Mouse (Mus musculus) telencephalon, adult 2 months (tissue): ENCODE measurements at regions not wholly inside any gene's neighbourhood (a gene's known extent, or its start where the extent isn't known, plus 50 kb on each side); places are given as distances from the start of the nearest gene placed in this dataset.

Experiments
- DNase-seq: peaks from one replicate; pipeline ENCODE4 v3.0.0-alpha.2; 2011; ENCODE audit warnings: low read depth, low spot score

DNA sequence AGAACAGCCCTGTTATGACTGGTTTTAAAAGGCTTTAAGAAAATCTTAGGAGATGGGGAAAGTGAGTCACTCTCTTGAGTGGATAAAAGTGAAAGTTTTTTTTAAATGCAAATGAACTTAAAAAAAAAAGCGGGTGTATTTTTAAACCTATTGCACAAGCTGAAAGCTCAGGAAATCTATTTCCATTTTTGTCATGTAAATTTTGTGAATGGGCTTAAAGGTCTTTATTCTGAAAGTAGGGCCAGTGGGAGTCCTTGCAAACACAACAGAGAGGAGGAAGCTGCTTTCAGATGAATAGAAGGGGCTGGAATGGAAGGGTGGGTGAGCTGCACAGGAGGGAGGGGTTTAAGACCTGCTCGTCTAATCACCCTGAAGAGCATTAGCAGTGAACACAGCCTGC is 62.9 kb downstream of the Fam84a start:
- peak; percentile 43 for DNase-seq

DNA sequence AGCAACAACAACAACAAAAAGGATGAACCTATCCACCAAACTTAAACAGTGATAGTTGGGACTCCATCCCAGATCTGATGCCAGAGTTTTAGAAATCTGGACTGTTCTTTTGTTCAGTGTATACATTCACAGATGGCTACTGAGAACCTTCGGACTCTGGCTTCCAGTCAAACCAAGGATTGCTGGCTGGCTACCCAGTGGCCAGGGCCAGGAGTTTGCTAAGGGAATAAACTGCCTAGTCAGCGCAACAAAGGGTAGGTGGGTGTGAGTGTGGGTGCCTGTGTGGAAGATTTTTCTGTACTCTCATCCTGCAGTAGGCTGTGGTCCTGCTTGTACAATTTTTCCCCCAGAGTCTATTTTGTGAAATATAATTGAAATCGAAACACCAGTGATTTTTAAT is 69.1 kb downstream of the Fam84a start:
- DNase-seq, result no peak

DNA sequence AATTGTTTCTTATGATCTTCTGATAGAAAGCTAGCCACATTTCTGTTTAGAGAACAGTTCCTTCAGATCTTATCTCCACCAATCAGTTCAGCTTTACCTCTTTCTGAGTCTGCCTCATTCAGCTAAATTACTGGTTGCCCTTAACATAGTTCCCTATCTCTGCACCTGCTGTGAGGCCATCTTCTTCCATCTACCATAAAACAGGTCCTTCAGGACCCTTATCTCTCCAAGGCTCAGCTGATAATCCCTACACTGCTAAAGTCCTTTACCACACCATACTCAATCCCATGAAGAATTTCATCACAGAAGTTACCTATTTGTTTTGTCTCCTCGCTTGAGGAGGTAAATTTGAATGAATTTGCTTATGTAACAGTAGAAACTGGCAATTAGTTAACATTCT is 72.0 kb downstream of the Fam84a start:
- no peak for DNase-seq

DNA sequence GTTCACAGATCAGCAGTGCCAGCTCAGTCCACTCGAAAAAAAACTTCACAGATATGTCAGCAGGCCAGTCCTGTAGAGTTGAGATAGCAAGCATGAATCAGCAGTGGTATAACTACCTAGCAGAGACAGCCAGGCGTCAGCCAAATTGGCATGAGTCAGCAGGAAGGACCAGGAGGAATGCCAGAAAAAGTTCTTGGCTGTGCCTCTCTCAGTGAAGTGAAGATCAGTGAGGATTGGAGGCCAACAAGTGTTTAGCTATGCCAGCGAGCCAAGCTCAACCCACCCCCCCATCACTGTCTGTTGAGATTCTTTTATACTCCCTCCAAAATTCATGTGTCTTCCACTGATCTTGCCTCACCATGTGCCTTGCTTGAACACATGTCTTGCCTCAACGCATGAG is 82.8 kb downstream of the Fam84a start:
- DNase-seq, result peak; percentile 68

DNA sequence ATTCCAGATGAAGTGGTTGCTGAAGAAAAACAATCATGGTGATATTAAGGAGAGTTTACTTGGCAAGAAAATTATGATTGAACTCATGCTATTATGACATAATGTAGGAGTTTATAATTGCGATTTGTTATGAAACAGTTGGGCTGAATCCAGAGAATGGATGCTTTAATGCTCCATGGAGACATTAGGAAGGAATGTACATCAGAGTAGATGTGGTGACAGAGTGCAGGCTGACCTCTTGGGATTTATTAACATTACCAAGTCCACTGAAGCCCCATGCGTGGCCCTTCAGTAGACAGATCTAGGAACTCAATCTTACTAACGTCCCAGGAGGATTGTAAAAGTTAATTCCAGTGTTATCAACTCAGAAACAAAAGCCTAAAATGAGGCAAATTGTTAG is 86.5 kb downstream of the Fam84a start:
- no peak for DNase-seq

DNA sequence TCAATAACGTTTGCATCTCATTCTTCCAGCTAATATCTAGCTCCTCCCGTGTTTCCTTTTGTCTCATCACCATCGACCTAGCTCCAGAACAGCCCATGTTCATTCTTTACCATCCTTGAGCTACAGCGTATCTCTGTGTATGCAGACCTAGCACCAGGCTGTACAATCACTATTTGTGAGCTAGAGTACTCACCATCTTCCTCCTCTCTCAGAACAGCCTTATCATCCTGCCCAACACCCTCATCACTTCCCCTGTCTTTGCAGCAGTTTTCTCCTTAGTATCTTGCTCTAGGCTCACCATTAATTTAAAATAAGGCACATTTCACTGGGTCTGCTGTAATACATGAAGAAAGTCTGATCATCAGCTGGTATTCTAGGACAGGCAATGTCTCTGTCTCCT is 88.6 kb downstream of the Fam84a start:
- DNase-seq, result no peak

DNA sequence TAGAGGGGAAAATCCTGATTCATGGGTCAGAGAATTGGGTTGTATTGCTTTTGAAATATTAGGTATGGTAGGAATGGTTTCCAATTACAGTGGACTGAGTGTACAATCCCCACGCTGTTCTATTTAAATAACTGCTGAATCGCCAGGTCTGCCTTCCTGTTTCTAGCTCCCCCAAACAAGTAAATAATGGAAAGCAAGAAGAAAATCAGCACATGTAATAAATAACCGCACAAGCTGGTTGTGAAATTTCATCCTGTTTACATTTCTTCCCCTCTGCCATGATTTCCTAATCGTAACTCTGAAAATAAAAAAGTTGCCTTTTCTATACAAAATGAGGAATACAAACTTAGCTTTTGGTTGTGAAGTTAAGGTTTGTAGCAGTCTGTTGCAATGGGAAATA is 95.7 kb downstream of the Fam84a start:
- no peak for DNase-seq

DNA sequence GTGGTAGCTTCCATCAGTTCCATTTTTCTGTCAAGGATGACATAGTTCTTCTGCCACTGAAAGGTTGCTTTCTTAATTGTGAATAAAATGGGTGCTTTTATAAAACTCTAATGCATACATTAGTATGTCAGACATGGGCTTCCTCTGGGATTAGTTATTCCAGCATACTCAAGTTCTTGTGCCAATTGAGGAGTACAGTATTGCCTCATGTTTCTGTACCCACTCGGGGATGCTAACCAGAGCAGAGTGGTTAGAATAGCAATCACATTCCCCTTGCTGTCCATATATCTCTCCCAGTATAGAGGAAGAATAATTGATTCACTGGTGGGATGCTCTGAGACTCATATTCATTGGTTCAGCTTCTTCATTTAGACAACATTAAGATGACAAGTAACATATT is 119.5 kb downstream of the Fam84a start:
- DNase-seq, result no peak

DNA sequence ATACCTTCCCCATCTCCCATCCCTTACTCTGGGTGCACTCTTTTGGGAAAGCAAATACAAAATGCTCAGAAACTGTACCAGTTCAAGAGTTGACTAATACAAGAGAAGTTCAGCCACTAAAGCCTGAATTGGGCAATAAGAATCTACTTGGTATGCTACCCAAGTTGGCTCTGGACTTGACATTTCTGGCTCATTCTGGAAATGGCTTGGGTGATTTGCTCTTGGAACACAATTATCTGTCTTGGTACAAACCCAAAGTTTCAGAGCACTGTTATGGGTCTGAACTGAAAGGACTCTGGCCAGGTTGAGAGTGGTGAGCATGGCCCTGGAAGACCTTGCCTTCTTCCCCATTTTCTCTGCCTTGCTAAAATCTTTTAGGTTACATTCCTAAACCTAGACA is 136.6 kb downstream of the Fam84a start:
- DNase-seq, result no peak

DNA sequence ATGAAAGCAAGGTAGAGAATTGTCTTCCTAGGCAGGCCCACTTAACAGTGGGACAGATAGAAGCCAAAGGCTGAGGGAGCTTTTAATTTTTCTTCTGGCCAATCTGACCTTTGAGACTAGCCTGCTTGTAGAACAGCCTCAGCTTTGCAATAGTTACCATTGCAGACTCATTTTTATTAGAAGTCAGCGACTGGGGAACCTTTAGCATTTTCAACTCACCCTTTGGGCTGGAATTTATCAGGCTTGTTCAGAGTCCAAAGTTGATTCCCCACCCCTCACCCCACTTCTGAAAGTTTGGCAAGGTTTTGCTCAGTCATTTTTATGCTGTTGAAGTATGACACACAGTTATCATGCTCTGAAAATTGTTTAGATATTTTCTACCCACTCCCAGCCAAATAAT is 145.9 kb downstream of the Fam84a start:
- no peak for DNase-seq

DNA sequence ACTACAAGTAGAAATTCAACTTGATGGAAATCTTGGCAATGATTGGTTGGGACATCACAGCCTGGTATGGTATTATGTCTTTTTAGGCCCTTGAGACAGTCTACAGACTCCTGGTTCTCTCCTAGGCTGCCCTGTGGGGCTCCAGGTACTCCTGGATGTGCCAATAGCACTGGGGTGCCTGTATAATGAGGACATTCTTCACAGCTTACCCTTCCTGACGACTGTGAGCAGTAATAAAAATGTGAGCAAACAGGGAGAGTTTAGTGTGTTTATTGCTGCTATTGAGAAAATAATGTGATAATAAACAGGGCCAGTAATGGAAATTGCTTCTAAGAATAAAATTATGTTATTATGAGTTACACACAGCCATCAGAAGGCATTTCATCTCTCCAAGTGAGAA is 150.2 kb downstream of the Fam84a start:
- no peak for DNase-seq

DNA sequence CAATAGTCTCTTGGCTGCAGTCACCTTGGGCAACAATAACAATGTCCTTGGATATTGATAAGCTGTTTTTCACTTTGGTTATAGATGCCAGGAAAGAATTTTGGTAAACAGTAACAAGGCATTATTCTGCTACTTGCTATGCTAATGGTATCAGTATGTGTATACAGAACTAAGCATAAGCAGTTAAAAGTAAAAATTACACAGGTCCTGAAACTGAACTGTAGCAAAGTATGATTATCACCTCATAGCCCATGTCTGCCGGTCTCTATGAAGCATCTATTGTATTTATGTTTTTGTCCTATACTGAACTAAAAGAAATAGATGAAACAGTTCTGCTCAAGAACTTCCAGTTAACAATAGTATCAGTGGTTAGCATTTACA is 167.5 kb downstream of the Fam84a start:
- DNase-seq, result no peak

DNA sequence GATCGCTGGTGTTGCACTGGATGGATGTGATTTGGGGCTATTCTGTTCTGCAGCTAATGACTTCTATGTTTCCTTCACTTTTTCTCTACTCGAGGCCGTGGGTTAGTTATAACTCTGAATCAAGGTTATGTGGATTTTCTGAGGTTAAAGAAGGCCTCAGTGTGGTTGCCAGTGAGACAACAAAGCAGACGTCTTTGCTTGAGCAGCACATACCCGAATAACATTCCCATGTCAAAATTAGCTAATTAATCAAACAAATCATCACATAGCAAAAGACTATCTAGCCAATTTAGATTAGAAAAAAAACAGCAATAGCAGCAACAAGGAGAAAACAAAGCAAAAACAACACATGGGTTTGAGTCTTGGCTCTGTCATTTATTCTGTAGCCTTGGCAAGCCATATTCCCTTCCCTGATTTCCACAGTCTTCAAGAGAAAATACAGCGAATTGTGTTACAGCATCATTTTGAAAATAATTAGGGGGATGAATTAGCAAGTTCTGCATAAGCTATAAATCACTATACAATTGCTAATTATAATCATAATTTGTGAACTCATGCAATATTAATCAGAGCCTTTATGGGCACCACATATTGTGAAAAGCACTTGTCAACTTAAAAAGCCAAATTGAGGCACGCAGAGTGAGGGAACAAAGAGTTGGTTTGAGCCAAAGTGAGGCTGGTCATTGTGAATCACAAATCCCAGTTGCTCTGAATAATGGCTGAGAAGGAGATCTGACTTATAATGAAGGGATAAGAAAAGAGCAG is 168.0 kb downstream of the Fam84a start:
- no peak for DNase-seq

DNA sequence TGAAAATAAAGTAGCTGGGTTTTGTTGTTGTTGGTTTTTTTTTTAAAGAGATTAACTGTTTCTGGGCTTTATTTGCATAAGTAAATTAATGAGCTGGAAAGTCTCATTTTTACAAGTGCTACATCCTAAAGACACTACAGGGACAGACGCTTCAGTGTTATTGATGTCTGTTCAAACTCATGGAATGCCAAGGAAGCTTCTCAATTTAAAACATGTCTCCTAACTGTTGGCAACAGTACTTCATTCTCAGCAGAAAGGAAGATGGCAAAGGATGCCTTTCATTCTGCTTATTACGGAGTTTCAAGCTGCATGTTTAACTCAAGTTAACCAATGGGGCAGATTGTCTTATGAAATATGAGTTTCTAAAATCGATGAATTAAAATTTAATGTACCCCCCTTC is 187.3 kb downstream of the Fam84a start:
- DNase-seq, result no peak

DNA sequence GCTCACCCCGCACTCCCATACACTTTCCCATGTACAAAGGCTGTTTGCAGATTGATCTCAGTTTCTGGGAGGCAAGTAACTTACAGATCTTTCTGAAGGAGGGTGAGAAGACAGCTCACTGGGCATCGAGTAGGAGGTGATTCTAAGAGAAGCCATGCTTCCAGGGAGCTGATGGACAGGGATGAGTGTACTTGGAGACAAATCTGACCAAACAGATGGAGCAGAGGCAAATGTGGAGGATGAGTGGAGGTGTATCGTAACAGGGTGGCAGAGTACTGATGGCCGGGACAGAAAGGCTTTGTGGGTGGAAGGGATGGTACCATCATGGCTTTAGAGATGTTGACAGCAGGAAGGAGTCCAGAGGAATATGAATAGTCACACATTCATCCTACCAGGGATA is 212.4 kb downstream of the Fam84a start:
- DNase-seq, result peak; percentile 86

DNA sequence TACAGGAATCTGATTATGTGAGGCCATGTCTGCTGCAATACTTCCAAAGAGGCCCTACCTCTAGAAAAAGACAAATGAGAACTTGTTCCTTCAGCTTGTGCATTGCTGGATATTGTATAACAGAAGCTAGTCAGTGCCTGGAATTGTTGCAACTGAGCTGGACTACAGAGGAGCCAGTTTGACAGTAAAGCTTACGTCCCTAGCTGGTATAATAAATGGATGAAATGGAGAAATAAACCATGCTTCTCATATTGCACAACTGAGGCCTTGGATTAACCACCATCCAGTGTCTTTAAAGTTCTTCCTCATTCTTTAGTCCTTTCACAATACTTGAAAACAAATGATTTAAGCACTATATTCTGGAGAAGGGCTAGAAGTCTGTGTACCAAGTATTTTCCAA is 230.8 kb downstream of the Fam84a start:
- no peak for DNase-seq

DNA sequence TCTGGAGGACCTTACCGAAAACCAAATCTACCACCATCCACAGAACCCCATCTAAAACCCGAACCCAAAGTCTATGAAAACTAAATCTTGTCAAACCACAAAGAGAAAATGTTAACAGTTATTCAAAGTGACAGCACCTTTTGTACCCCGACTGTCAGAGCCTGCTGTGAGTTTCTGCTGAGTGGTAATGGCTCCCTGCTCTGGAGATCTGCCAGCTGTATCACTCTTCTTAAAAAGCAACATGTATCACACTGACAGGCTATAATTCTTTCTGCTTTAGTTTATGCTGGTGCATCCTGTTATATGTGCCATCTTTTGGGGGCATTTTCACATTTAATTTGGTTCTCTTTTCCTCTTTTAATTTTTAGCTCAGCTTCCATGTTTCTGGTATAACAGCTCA is 268.5 kb downstream of the Fam84a start:
- DNase-seq, result no peak

DNA sequence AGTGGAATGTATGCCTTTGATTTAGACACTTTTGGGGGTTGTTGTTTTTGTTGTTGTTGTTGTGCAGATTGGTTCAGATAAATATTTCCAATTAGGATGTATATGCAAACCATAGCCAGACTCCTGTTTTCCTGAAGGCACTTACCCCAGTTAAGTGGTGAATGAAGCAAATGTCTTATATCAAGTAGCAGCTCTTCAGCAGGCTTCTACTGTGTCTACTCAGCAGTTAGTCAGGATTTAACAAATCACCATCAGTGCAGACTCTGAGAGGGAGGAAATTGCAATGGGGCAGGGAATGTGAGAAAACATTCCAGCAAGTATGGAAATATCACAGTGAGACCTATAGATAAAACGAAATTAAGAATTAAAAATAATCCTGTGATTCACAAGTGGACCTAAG is 282.7 kb downstream of the Fam84a start:
- DNase-seq, result no peak

DNA sequence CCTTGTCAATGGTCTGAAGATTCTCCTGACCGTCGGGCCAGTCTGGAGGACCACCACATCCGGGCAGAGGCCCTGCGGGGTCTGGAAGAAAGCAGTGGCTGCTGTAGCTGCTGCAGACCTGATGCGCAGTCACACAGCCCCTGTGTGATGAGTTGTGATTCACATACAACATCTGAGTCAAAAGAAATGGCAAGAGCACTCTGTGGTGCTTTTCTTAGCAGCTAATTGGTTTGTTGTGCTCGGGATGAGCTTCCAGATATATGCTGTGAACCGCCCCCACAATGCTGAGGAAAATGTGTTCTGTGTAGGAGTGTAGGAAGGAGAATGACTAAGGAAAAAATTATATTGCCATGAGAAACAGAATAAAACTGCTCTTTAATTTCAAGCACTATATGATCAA is 290.6 kb downstream of the Fam84a start:
- peak; percentile 94 for DNase-seq

DNA sequence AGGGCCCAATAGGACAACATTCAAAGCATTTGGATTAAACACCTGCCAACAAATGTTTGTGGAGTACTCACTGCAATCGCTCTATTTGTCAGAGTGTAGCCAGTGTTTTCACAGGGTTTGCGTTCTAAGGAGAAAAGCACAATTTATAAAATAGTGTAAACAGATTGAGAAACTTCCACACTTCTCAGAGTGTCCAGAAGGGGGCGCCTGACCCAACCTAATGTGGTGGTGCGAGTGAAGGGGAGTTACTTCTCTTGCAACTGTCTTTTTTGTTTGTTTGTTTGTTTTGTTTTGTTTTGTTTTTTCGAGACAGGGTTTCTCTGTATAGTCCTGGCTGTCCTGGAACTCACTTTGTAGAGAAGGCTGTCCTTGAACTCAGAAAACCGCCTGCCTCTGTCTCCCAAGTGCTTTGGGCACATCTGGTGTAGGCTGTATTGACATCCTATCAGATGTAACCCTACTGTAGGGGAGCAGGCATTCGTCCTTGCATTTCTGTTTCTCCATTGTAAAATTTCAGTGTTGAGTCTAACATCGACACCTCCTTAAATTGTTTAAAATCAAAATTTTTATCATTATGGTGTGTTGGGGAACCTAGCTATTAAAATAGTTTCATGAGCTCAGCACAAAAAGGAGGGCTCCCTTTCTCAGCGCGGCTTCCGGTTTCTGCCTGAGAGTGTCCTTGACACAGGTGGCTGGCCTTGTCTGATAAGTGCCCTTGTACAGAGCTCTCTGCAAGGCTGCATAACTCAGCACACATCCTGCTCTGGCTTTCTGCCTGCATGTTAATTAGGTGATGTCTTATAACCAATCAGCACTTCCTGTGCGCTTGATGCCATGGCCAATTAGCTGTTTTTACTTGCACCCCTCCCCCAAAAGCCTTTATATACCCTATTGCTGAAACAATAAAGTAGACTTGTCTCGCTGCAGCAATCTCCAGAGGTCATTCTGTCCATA is 307.0 kb downstream of the Fam84a start:
- DNase-seq, result no peak

DNA sequence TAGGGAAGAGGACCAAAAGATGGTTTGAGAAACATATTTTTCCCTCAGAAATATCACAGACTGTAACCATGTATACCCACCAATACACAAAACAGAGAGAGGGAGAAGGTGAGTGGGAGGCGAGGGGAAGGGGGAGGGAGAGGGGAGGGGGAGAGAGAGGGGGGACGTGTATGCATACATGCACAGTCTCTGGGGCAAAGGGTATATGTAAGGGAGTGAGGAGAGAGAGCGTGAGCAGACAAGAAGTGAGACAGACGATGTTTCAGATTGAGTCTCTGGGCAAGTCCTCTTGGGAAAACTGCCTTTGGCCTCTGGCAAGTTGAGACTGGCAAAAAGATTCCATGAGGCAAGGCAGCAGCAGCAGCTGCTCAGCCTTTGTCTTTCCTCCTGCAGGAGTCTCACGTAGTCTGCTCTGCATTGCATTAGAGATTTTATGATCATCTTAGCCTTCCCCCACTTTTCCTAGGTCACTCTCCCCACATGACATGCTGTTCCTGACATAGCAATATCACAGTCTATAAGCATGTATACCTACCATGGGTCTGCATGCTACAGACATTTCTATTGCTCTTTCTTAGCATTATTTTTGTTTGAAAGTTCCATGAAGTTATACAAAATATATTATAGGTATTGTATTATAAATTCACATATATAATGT is 308.3 kb downstream of the Fam84a start:
- no peak for DNase-seq

DNA sequence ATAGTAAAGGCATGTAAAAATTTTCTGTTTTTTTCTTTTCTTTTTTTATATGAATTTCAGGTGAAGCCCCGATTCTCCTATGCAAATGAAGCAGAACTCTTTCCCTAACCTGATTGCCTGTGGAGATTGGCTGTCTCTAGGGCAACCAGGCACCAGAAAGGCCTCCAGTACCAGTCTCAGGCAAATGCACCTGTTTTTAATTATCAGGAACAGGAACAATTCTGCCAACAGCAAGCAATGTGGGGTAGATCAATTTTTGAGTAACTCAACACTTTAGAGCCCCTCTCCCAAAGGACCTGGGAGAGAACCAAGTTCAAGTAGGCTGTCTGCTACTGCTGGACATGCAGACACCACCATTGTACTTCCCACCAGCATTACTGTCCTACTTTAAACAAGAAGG is 310.6 kb downstream of the Fam84a start:
- no peak for DNase-seq

DNA sequence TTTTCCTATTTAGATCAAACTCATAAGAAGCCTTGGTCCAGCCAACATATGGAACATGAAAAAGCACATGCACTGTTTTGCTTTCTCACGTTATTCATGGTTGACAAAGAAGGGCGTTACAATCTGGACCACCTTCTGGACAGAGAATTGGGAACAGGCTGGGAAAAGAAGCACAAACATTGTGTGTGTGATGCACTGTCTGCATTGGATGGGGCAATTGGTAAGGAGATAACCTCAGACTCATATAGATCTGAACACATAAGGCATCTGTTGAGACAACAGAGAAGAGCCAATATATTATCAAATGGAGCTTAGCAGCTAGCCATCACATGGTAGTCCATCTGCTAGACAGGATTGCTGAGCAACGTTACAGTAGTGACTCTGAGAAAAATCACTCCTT is 317.1 kb downstream of the Fam84a start:
- no peak for DNase-seq
